Mouse (Mus musculus) lung, postnatal 36 days (tissue): ENCODE data around the gene Flot1.

Source experiments
- DNase-seq: peaks from one replicate; pipeline ENCODE4 v3.0.0; 2022; ENCODE audit warnings: mixed read lengths

Gene Flot1

GRCm38 (mm10) chr17:35869346-35870067, 46.5 kb downstream of the Flot1 start:
- peak; percentile 73 for DNase-seq

- DNase-seq = peak; percentile 91
Measured at GRCm38 (mm10) chr17:35870151-35870883, 47.3 kb downstream of the Flot1 start.

GRCm38 (mm10) chr17:35870884-35871696, 48.1 kb downstream of the Flot1 start:
- DNase-seq = peak; percentile 59

- peak; percentile 90 for DNase-seq
Measured at GRCm38 (mm10) chr17:35873774-35874519, 50.9 kb downstream of the Flot1 start.

- no peak for DNase-seq
Measured at GRCm38 (mm10) chr17:35874721-35875120, 51.7 kb downstream of the Flot1 start.

GRCm38 (mm10) chr17:35879245-35880057, 56.4 kb downstream of the Flot1 start, which contains the start of gene Dhx16:
Dhx16 (plus strand) TSS chr17:35879819.
- DNase-seq = peak; percentile 98
